Mouse (Mus musculus): ENCODE measurements at regions not wholly inside any gene's neighbourhood (a gene's known extent, or its start where the extent isn't known, plus 50 kb on each side); places are given as distances from the start of the nearest gene placed in this dataset.

- TF ChIP-seq GATA1 (IDR thresholded peaks at IDR 0.05; ENCODE audit: borderline replicate concordance, low read length) (no peak), FLI1 (IDR thresholded peaks at IDR 0.05; ENCODE audit: low read length) (no peak)
Measured at GRCm38 (mm10) chr5:4349943-4350342, 157.8 kb downstream of the Mterf1b start.
